Mouse (Mus musculus) heart, embryonic 11.5 days (tissue): ENCODE results near the gene Ttf1. TPM values are rescaled to one million over a fixed set of nuclear protein-coding genes. Genes with fewer than 3 reads are reported as not detected.

Source experiments
- ATAC-seq: fragments of 200-750 bp; cut with Nextera tagmentation; replicated peaks from 2 replicates; pipeline ENCODE4 v1.8.0; 2017; ENCODE audit warnings: moderate library complexity; ENCODE audit not compliant: insufficient number of reproducible peaks, low FRiP score, low TSS enrichment
- H3K27ac ChIP-seq: fragments of 300-500 bp; sonication (generic); 2 replicates; pipeline ENCODE4 v1.5.1; 2014; ENCODE audit warnings: mild to moderate bottlenecking, low read depth, low read length
- H3K27me3 ChIP-seq: fragments of 300-500 bp; sonication (generic); 2 replicates; pipeline ENCODE4 v1.6.1; 2014; ENCODE audit warnings: mild to moderate bottlenecking, low read length, mixed read lengths; ENCODE audit not compliant: control insufficient read depth, insufficient read depth
- H3K36me3 ChIP-seq: fragments of 300-500 bp; sonication (generic); 2 replicates; pipeline ENCODE4 v1.6.1; 2014; ENCODE audit warnings: mild to moderate bottlenecking, low read length, moderate library complexity, mixed read lengths; ENCODE audit not compliant: control insufficient read depth, insufficient read depth
- H3K4me1 ChIP-seq: fragments of 300-500 bp; sonication (generic); 2 replicates; pipeline ENCODE4 v1.6.1; 2014; ENCODE audit warnings: low read length; ENCODE audit not compliant: control insufficient read depth, insufficient read depth
- H3K4me2 ChIP-seq: fragments of 300-500 bp; sonication (generic); 2 replicates; pipeline ENCODE4 v1.6.1; 2014; ENCODE audit warnings: mild to moderate bottlenecking, moderate library complexity
- H3K4me3 ChIP-seq: fragments of 300-500 bp; sonication (generic); 2 replicates; pipeline ENCODE4 v1.5.1; 2014; ENCODE audit warnings: low read depth, low read length
- H3K9ac ChIP-seq: fragments of 300-500 bp; sonication (generic); 2 replicates; pipeline ENCODE4 v1.6.1; 2014; ENCODE audit warnings: mild to moderate bottlenecking, low read depth, low read length, moderate library complexity
- H3K9me3 ChIP-seq: fragments of 300-500 bp; sonication (generic); replicated peaks from 2 replicates; pipeline ENCODE4 v1.6.1; 2016; ENCODE audit warnings: low read length; ENCODE audit not compliant: control insufficient read depth
- WGBS: fragments of 180-500 bp; shearing (Covaris S2); extraction: QIAGEN DNeasy Blood & Tissue Kit; methylation state at CpG from one replicate; pipeline ENCODE4 v1.1.7; 2014; ENCODE audit not compliant: insufficient replicate concordance; 5-methylcytosine and 5-hydroxymethylcytosine counted together
- polyA plus RNA-seq: library from polyadenylated mRNA; unstranded; fragments of >200 nt; fragmentation: Nextera tagmentation; extraction: Ambion mirVana; gene quantifications from 2 replicates; pipeline ENCODE4 v1.2.1, GENCODE M21; 2014

Ttf1 gene
- 6.1 and 7.7 TPM in 2 replicates for polyA plus RNA-seq

DNA sequence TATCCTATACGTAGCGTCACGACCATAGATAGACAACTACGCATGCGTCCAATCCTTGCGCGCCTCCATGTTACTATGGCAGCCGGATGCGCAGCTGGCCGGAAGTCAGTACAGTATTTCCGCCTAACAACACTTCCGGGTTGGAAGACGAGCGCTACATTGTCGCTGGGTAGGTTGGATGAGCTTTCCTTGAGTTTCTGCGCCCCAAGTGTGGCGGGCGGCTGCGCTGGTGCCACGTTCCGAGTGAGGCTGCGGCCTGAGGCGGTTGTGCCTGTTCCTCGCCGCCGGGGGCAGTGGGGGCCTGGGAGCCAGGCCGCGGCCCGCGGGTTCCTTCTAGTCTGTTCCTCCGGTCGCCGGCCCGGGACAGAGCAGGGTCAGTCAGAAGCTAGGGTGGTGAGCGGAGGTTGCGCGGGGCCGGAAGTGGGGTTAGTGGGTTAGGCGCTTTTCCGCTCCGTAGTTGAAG lies at the start of gene Ttf1:
Ttf1 (plus strand) TSS at position 128 of the 463 bp plus-strand sequence.
- H3K9me3 ChIP-seq: no peaks in the 10 kb centered on the region
- peak within 1 kb of the TSS; percentile 86 for H3K27ac ChIP-seq
- no peaks in the 10 kb centered on the region for H3K4me1 ChIP-seq
- H3K27me3 ChIP-seq: peaks cover 5% of the 10 kb centered on the region; the same call in 1 of the 2 replicates
- WGBS: under 1% methylated on average over 41 of the region's 41 CpGs
- H3K9ac ChIP-seq: peak within 1 kb of the TSS; percentile 66
- peak within 1 kb of the TSS; percentile 64 for H3K4me3 ChIP-seq
- ATAC-seq: peak; percentile 86
- H3K4me2 ChIP-seq: peak within 1 kb of the TSS; percentile 83
- H3K36me3 ChIP-seq: no peaks in the 10 kb centered on the region

DNA sequence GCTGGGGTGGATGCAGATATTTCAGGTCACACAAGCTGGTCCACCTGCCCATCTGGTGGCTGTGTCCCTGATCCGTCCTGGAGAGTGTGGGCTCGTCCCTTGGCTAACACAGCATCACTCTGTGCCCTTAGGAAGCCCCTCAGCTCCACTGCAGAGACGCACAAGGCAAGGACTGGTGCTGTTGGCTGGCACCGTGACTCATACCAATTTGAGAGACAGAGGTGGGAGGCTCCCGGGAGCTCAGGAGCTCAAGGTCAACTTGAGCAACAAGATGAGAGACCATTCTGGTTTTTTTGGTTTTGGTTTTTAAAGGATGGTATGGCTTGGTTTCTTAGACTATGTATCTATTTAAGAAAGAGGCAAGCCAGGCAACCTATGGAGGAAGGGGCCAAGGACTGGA lies 47.5 kb upstream of the Ttf1 start:
- Histone ChIP-seq H3K4me3 (no peak overlapping the region), H3K27me3 (no peaks in the 10 kb centered on the region), H3K4me1 (peaks cover 10% of the 10 kb centered on the region; the same call in 1 of the 2 replicates), H3K9ac (no peak overlapping the region), H3K9me3 (no peaks in the 10 kb centered on the region), H3K4me2 (no peak overlapping the region), H3K36me3 (no peaks in the 10 kb centered on the region), H3K27ac (no peak overlapping the region)
- WGBS: 74% methylated on average over 5 of the region's 5 CpGs
- no peak for ATAC-seq

DNA sequence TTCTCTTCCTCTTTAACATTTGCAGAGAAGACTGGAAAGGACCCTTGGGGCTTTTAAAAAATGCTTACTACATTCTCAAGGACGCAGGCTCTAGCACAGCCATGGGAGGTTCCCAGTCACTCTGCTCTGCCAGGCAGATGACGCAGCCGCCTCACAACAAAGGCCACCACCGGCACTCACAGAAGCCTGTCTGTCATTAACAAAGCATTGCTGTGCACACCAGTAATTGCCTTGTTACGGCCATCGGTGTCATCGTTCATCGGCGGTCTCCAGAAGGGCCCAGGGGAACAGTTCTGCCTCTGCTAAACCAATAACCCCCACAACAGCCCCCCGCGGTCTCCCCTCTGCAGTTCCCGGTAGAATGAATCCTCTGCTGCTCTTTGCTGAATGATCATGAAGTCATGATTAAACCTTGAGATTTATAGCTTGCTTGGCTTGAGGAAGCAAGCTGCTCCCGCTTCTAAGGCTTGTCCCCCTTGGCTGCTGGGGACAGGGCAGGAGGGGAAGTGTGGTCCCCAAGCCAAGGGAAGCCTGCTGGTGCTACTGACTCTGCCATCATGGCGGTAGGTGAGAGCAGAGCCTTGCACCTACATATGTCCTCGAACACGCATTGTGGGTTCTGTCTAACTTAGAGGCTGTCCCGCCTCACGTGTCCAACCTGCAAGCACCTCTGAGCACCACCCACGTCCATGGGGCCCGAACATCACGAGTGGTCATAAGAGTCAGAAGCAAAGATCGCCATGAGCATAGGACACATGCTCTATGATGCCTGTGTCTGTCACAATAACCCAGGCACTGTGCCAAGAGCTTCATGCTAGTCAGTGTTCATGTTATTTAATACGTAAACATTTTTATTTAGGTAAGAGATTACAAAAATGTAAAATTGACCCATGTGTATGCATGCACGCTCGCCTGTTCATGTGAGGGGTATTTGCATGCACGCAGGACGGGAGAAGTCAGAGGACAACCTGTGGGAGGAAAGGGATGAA lies 43.2 kb upstream of the Ttf1 start:
- H3K36me3 ChIP-seq: no peaks in the 10 kb centered on the region
- 66% methylated on average over 27 of the region's 27 CpGs for WGBS
- no peak overlapping the region for H3K9ac ChIP-seq
- H3K4me2 ChIP-seq: no peak overlapping the region
- H3K27me3 ChIP-seq: no peaks in the 10 kb centered on the region
- H3K4me1 ChIP-seq: no peaks in the 10 kb centered on the region
- no peak overlapping the region for H3K27ac ChIP-seq
- no peak for ATAC-seq
- no peak overlapping the region for H3K4me3 ChIP-seq
- H3K9me3 ChIP-seq: no peaks in the 10 kb centered on the region

DNA sequence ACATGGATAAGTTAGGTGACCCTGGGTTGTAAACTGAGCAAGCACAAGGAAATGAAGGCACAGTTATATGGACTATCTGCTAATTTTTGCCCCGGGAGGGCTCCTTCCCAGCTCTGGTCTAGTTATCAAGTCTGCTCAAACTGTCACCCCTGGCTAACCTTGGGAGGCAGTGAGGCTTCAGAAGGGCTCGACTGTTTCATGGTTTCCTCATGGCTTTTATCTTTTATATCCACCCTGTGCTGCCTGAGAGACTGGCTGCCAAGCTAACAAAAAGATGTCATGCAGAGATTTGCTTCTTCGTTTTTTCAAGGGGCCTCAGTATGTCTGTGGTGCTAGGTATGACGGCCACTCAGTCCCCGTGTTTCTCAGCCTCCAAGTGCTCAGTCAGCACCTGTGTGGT lies 41.4 kb upstream of the Ttf1 start:
- no peak for ATAC-seq
- no peak overlapping the region for H3K4me3 ChIP-seq
- WGBS: 48% methylated on average over 5 of the region's 5 CpGs
- H3K9ac ChIP-seq: no peak overlapping the region
- no peaks in the 10 kb centered on the region for H3K36me3 ChIP-seq
- H3K27ac ChIP-seq: no peak overlapping the region
- H3K4me2 ChIP-seq: no peak overlapping the region
- H3K27me3 ChIP-seq: no peaks in the 10 kb centered on the region
- no peaks in the 10 kb centered on the region for H3K4me1 ChIP-seq
- H3K9me3 ChIP-seq: no peaks in the 10 kb centered on the region

DNA sequence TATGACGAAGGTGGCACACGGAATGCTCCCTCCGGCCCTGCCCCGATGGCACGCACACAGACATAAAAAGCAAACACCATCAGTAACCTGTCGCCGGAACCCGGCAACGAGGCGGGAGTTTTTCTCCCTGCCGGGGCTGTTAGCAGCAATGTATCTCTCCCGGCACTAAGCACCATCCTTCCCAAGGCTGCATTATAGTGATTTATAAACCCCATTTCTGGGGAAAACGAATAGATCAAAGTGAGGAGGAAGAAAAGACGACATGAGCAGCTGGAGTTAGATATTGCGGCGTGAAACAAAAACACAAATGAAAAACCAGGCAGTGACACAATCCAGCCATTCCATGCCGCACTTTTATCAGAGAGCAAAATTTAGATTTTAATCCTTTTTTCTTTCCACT lies 39.0 kb upstream of the Ttf1 start:
- no peak overlapping the region for H3K4me2 ChIP-seq
- H3K9ac ChIP-seq: no peak overlapping the region
- no peak overlapping the region for H3K4me3 ChIP-seq
- H3K9me3 ChIP-seq: no peaks in the 10 kb centered on the region
- no peaks in the 10 kb centered on the region for H3K36me3 ChIP-seq
- no peaks in the 10 kb centered on the region for H3K27me3 ChIP-seq
- H3K4me1 ChIP-seq: no peaks in the 10 kb centered on the region
- ATAC-seq: no peak
- no peak overlapping the region for H3K27ac ChIP-seq
- WGBS: 68% methylated on average over 17 of the region's 17 CpGs

DNA sequence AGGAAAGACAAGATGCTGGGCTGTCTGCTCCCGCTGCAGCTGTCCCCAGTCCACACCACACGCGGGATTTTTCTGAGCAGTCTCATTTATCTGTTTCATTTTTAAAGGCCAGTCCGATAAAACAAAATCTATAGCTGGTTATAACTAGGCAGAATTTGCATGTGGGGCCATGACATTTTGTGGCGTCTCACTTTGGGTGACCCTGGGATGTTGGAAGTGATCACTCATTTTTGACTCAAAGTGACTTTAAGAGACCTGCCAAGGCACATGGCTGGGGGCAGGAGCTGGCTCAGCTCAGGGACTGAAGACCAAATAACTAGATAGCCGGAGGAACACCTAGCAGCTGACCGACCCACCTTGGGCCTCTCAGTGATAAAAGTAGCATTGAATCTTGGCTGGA lies 37.1 kb upstream of the Ttf1 start:
- Histone ChIP-seq H3K4me3 (no peak overlapping the region), H3K36me3 (no peaks in the 10 kb centered on the region), H3K4me1 (no peaks in the 10 kb centered on the region), H3K27ac (no peak overlapping the region), H3K9ac (no peak overlapping the region), H3K9me3 (no peaks in the 10 kb centered on the region), H3K4me2 (no peak overlapping the region), H3K27me3 (no peaks in the 10 kb centered on the region)
- no peak for ATAC-seq
- 89% methylated on average over 7 of the region's 7 CpGs for WGBS

DNA sequence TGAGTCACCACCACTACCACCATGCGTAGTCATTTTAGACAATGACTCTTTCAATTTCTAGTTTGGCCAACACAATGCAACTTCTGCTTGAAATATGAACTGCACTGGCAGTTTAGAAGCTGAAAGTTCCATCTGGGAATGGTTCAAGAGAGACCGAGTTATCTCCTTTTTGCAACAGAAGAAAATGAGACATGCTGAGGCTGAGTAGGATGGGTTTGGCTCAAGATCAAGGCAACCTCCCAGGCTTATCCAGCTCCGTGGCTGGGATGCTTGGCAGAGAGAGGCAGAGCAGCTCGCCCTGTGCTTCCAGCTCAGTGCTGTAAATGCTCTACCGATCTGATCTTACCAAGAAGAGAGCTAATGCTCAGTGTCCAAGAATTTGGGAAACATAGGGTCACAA lies 34.8 kb upstream of the Ttf1 start:
- no peak overlapping the region for H3K27ac ChIP-seq
- no peak overlapping the region for H3K4me3 ChIP-seq
- peaks cover 6% of the 10 kb centered on the region; the same call in 1 of the 2 replicates for H3K27me3 ChIP-seq
- no peak overlapping the region for H3K9ac ChIP-seq
- no peaks in the 10 kb centered on the region for H3K36me3 ChIP-seq
- no peak for ATAC-seq
- H3K4me2 ChIP-seq: no peak overlapping the region
- peaks cover 2% of the 10 kb centered on the region for H3K4me1 ChIP-seq
- H3K9me3 ChIP-seq: no peaks in the 10 kb centered on the region
- 73% methylated on average over 5 of the region's 5 CpGs for WGBS

DNA sequence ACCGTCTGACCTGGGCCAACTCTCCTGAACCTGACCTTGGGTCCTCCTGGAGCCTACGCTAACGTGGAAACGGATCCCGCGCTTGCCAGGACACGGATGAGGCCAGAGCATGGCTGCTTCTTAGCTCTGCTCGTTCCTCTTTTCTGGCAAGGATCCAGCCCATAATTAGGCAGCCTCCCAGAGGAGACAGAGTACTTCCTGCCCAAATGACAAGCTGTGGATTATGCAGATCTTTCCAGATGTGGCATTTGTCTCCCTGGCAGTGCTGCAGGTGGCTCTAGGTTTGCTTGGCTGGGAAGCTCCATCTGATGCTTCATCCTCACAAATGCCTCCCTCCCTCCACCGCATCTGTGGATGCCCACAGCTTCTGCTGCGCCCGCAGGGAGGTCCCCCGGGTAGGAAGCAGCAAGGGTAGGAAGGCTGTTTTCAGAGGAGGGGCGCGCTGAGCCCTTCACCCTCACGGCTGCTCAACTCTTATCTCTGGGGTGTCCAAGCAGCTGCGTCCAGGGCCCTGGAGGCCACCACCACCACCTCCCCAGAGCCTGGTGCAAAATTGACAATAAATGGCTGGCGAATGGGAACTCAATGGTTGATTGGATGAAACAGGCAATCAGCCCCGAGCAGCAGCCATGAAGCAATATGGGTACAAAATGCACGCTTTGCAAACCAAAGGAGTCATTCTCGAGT lies 29.9 kb upstream of the Ttf1 start:
- WGBS: 43% methylated on average over 20 of the region's 20 CpGs
- ATAC-seq: no peak
- no peaks in the 10 kb centered on the region for H3K36me3 ChIP-seq
- H3K27me3 ChIP-seq: peaks cover 6% of the 10 kb centered on the region; the same call in 1 of the 2 replicates
- no peak overlapping the region for H3K9ac ChIP-seq
- H3K4me2 ChIP-seq: no peak overlapping the region
- H3K27ac ChIP-seq: no peak overlapping the region
- no peaks in the 10 kb centered on the region for H3K9me3 ChIP-seq
- H3K4me3 ChIP-seq: no peak overlapping the region
- H3K4me1 ChIP-seq: peaks cover 4% of the 10 kb centered on the region
